Mouse (Mus musculus) C2C12 (cell line): ENCODE measurements around the gene Ppib.

Experiments
- CTCF ChIP-seq: IDR thresholded peaks from one replicate; pipeline ENCODE4 v1.5.1; 2011; ENCODE audit not compliant: control insufficient read depth, insufficient read depth, insufficient read length
- USF1 ChIP-seq: IDR thresholded peaks from one replicate; pipeline ENCODE4 v1.6.1; 2011; ENCODE audit warnings: low read depth, mild to moderate bottlenecking, control low read depth, moderate library complexity

DNA sequence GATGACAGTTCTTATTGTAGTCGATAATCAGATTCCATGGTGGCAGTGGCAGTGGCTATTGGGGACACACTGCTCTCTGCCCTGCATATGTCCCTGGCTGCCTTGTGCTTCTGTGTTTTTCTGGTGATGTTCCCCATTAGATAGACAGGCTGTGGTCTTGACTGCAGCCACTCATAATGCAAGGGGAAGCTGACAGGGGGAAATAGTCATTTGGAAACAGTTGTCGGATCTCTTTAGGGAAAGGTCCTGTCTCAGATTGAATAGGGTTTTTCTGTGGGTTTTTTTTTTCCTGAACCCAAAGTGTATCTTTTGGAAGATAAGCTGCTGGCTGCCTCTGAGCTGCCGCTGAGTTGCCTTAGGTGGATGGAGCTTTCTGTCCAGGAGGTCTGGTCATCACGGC is 22.0 kb downstream of the Ppib start:
- TF ChIP-seq CTCF (no peak), USF1 (no peak)
